Mouse (Mus musculus) MEL (cell line): ENCODE measurements at regions not wholly inside any gene's neighbourhood (a gene's known extent, or its start where the extent isn't known, plus 50 kb on each side); places are given as distances from the start of the nearest gene placed in this dataset.

ENCODE experiments used
- DNase-seq: peaks from one replicate; pipeline ENCODE4 v3.0.0; 2011; ENCODE audit warnings: low read depth, low spot score
- H3K27ac ChIP-seq: 2 replicates; pipeline ENCODE4 v1.5.1; 2012; ENCODE audit warnings: low read depth, mild to moderate bottlenecking, control low read depth, low read length, moderate library complexity; ENCODE audit not compliant: control insufficient read depth
- H3K27me3 ChIP-seq, 2 experiments: fragments of 150-350 bp in 1 of 2; sonication (generic) in 1 of 2; 2 replicates each; pipeline ENCODE4 v1.6.1; 2012; ENCODE audit warnings: low read length in 2 of 2, mild to moderate bottlenecking in 2 of 2, improper control_type of control experiment in 1 of 2, moderate library complexity in 1 of 2; ENCODE audit not compliant: insufficient read depth in 2 of 2, control insufficient read depth in 1 of 2
- H3K36me3 ChIP-seq, 2 experiments: 2 replicates each; pipeline ENCODE4 v1.6.1; 2012 to 2014; ENCODE audit warnings: low read length in 2 of 2, improper control_type of control experiment in 1 of 2, inconsistent platforms in 1 of 2, mild to moderate bottlenecking in 1 of 2; ENCODE audit not compliant: insufficient read depth in 2 of 2, control insufficient read depth in 1 of 2
- H3K4me1 ChIP-seq, 2 experiments: fragments of 150-350 bp in 1 of 2; sonication (generic) in 1 of 2; 2 replicates each; pipeline ENCODE4 v1.6.1; 2012; ENCODE audit warnings: low read length in 2 of 2, improper control_type of control experiment in 1 of 2, mild to moderate bottlenecking in 1 of 2; ENCODE audit not compliant: insufficient read depth in 2 of 2, control insufficient read depth in 1 of 2
- H3K4me3 ChIP-seq, 2 experiments: fragments of 150-350 bp in 1 of 2; sonication (generic) in 1 of 2; 2 replicates each; pipeline ENCODE4 v1.5.1; 2012; ENCODE audit warnings: low read depth in 2 of 2, low read length in 2 of 2, mild to moderate bottlenecking in 2 of 2, moderate library complexity in 2 of 2, control low read depth in 1 of 2, improper control_type of control experiment in 1 of 2; ENCODE audit not compliant: control insufficient read depth in 1 of 2, insufficient read depth in 1 of 2
- H3K79me2 ChIP-seq: 2 replicates; pipeline ENCODE4 v1.6.1; 2012; ENCODE audit warnings: mild to moderate bottlenecking, low read length, moderate library complexity; ENCODE audit not compliant: control insufficient read depth, poor library complexity, insufficient read depth
- H3K9ac ChIP-seq: 2 replicates; pipeline ENCODE4 v1.6.1; 2012; ENCODE audit warnings: low read depth, mild to moderate bottlenecking, control low read depth, low read length, moderate library complexity; ENCODE audit not compliant: control insufficient read depth, poor library complexity, severe bottlenecking
- H3K9me3 ChIP-seq: fragments of 150-350 bp; sonication (generic); replicated peaks from 2 replicates; pipeline ENCODE4 v1.6.1; 2012; ENCODE audit warnings: mild to moderate bottlenecking, low read length, improper control_type of control experiment, moderate library complexity; ENCODE audit not compliant: insufficient read depth
- BHLHE40 ChIP-seq: IDR thresholded peaks from 2 replicates; pipeline ENCODE4 v1.6.1; 2012; ENCODE audit warnings: low read depth, mild to moderate bottlenecking, inconsistent platforms, low read length, improper control_type of control experiment, borderline replicate concordance
- CHD2 ChIP-seq: IDR thresholded peaks from 2 replicates; pipeline ENCODE4 v1.6.1; 2011; ENCODE audit warnings: low read length, improper control_type of control experiment
- CTCF ChIP-seq, 3 experiments: IDR thresholded peaks in 2 of 3; conservative IDR thresholded peaks in 1 of 3; 2 replicates each; pipeline ENCODE4 v1.5.1; 2011 to 2012; ENCODE audit warnings: low read length in 3 of 3, low read depth in 2 of 3, mild to moderate bottlenecking in 2 of 3, improper control_type of control experiment in 1 of 3, inconsistent platforms in 1 of 3, mixed read lengths in 1 of 3, moderate library complexity in 1 of 3; ENCODE audit not compliant: control insufficient read depth in 1 of 3, insufficient read depth in 1 of 3, poor library complexity in 1 of 3, severe bottlenecking in 1 of 3
- ELF1 ChIP-seq: IDR thresholded peaks from 2 replicates; pipeline ENCODE4 v1.6.1; 2014; ENCODE audit warnings: low read depth, mild to moderate bottlenecking, inconsistent platforms, low read length, improper control_type of control experiment, moderate library complexity
- EP300 ChIP-seq, 2 experiments: IDR thresholded peaks; 2 replicates each; pipeline ENCODE4 v1.6.1; 2011; ENCODE audit warnings: improper control_type of control experiment in 2 of 2, low read length in 2 of 2, low read depth in 1 of 2, mild to moderate bottlenecking in 1 of 2
- ETS1 ChIP-seq: IDR thresholded peaks from 2 replicates; pipeline ENCODE4 v1.6.1; 2012; ENCODE audit warnings: low read depth, mild to moderate bottlenecking, inconsistent platforms, low read length, improper control_type of control experiment, moderate library complexity
- GABPA ChIP-seq: IDR thresholded peaks from 2 replicates; pipeline ENCODE4 v1.6.1; 2012; ENCODE audit warnings: low read depth, mild to moderate bottlenecking, inconsistent platforms, low read length, improper control_type of control experiment, moderate library complexity
- GATA1 ChIP-seq: IDR thresholded peaks from 2 replicates; pipeline ENCODE4 v1.6.1; 2011; ENCODE audit warnings: low read depth, low read length, improper control_type of control experiment
- KAT2A ChIP-seq: conservative IDR thresholded peaks from 2 replicates; pipeline ENCODE4 v1.6.1; 2012; ENCODE audit warnings: low read depth, low read length, improper control_type of control experiment, inconsistent platforms
- MAFK ChIP-seq: IDR thresholded peaks from 2 replicates; pipeline ENCODE4 v1.6.1; 2011; ENCODE audit warnings: low read depth, mild to moderate bottlenecking, low read length, improper control_type of control experiment, borderline replicate concordance
- MAZ ChIP-seq: IDR thresholded peaks from 2 replicates; pipeline ENCODE4 v1.6.1; 2012; ENCODE audit warnings: low read depth, mild to moderate bottlenecking, inconsistent platforms, low read length, improper control_type of control experiment
- MEF2A ChIP-seq: IDR thresholded peaks from 2 replicates; pipeline ENCODE4 v1.6.1; 2014; ENCODE audit warnings: low read depth, mild to moderate bottlenecking, inconsistent platforms, low read length, improper control_type of control experiment; ENCODE audit not compliant: poor library complexity, insufficient replicate concordance, severe bottlenecking; ENCODE audit errors: extremely low read depth
- MXI1 ChIP-seq: IDR thresholded peaks from 2 replicates; pipeline ENCODE4 v1.6.1; 2011; ENCODE audit warnings: mild to moderate bottlenecking, low read depth, low read length, improper control_type of control experiment
- MYB ChIP-seq: IDR thresholded peaks from 2 replicates; pipeline ENCODE4 v1.6.1; 2011; ENCODE audit warnings: mild to moderate bottlenecking, low read depth, low read length, improper control_type of control experiment
- NELFE ChIP-seq: IDR thresholded peaks from 2 replicates; pipeline ENCODE4 v1.6.1; 2011; ENCODE audit warnings: low read depth, low read length, improper control_type of control experiment
- NRF1 ChIP-seq: IDR thresholded peaks from 2 replicates; pipeline ENCODE4 v1.6.1; 2014; ENCODE audit warnings: low read depth, mild to moderate bottlenecking, inconsistent platforms, low read length, improper control_type of control experiment, moderate library complexity; ENCODE audit not compliant: poor library complexity, insufficient read depth, severe bottlenecking
- POLR2AphosphoS2 ChIP-seq: IDR thresholded peaks from 2 replicates; pipeline ENCODE4 v1.6.1; 2011; ENCODE audit warnings: low read length, improper control_type of control experiment
- POLR2AphosphoS5 ChIP-seq: IDR thresholded peaks from 2 replicates; pipeline ENCODE4 v1.6.1; 2012; ENCODE audit warnings: low read depth, borderline replicate concordance, mild to moderate bottlenecking, inconsistent platforms, low read length, moderate library complexity, mixed read lengths
- RAD21 ChIP-seq: IDR thresholded peaks from 2 replicates; pipeline ENCODE4 v1.6.1; 2011; ENCODE audit warnings: mild to moderate bottlenecking, low read depth, low read length, improper control_type of control experiment
- RCOR1 ChIP-seq: IDR thresholded peaks from 2 replicates; pipeline ENCODE4 v1.6.1; 2012; ENCODE audit warnings: low read depth, mild to moderate bottlenecking, inconsistent platforms, low read length, improper control_type of control experiment
- TBP ChIP-seq: IDR thresholded peaks from 2 replicates; pipeline ENCODE4 v1.8.0; 2011; ENCODE audit warnings: low read depth, low read length, improper control_type of control experiment
- TCF12 ChIP-seq: IDR thresholded peaks from 2 replicates; pipeline ENCODE4 v1.6.1; 2014; ENCODE audit warnings: low read depth, mild to moderate bottlenecking, inconsistent platforms, low read length, improper control_type of control experiment, moderate library complexity
- UBTF ChIP-seq: IDR thresholded peaks from 2 replicates; pipeline ENCODE4 v1.6.1; 2012; ENCODE audit warnings: low read depth, mild to moderate bottlenecking, inconsistent platforms, low read length, improper control_type of control experiment, moderate library complexity, borderline replicate concordance; ENCODE audit not compliant: insufficient read depth
- USF1 ChIP-seq: IDR thresholded peaks from 2 replicates; pipeline ENCODE4 v1.6.1; 2014; ENCODE audit warnings: low read depth, mild to moderate bottlenecking, inconsistent platforms, low read length, improper control_type of control experiment, moderate library complexity
- USF2 ChIP-seq, 2 experiments: IDR thresholded peaks; 2 replicates each; pipeline ENCODE4 v1.6.1; 2011 to 2012; ENCODE audit warnings: improper control_type of control experiment in 2 of 2, low read length in 2 of 2, borderline replicate concordance in 1 of 2, inconsistent platforms in 1 of 2, low read depth in 1 of 2, mild to moderate bottlenecking in 1 of 2; ENCODE audit not compliant: insufficient read depth in 1 of 2
- ZC3H11A ChIP-seq: IDR thresholded peaks from 2 replicates; pipeline ENCODE4 v1.6.1; 2012; ENCODE audit warnings: low read depth, mild to moderate bottlenecking, inconsistent platforms, low read length, improper control_type of control experiment
- ZMIZ1 ChIP-seq: IDR thresholded peaks from 2 replicates; pipeline ENCODE4 v1.6.1; 2012; ENCODE audit warnings: low read depth, mild to moderate bottlenecking, inconsistent platforms, low read length, improper control_type of control experiment, moderate library complexity
- ZNF384 ChIP-seq: IDR thresholded peaks from 2 replicates; pipeline ENCODE4 v1.6.1; 2012; ENCODE audit warnings: low read depth, mild to moderate bottlenecking, inconsistent platforms, low read length, improper control_type of control experiment

- TF ChIP-seq USF1 (no peak), ZC3H11A (no peak), RCOR1 (no peak), USF2 (IDR thresholded peaks at IDR 0.05; ENCODE audit: borderline replicate concordance in 1 of 2, insufficient read depth in 1 of 2, low read depth in 1 of 2, low read length in 2 of 2) (no peak)
- Histone ChIP-seq H3K4me3 (no peak overlapping the region), H3K9me3 (no peaks in the 10 kb centered on the region), H3K79me2 (no peaks in the 10 kb centered on the region), H3K9ac (no peak overlapping the region), H3K27ac (no peak overlapping the region), H3K36me3 (no peaks in the 10 kb centered on the region), H3K27me3 (peaks cover 4% of the 10 kb centered on the region in 2 experiments), H3K4me1 (no peaks in the 10 kb centered on the region)
- DNase-seq: no peak
Observed at GRCm38 (mm10) chr16:30724591-30724990, 125.1 kb downstream of the Fam43a start.

- Histone ChIP-seq H3K27ac (no peak overlapping the region), H3K9ac (no peak overlapping the region), H3K9me3 (no peaks in the 10 kb centered on the region)
Observed at GRCm38 (mm10) chr16:30732770-30733415, 133.4 kb downstream of the Fam43a start.

GRCm38 (mm10) chr16:30733478-30733877 lies 134.0 kb downstream of the Fam43a start:
- no peaks in the 10 kb centered on the region for H3K4me1 ChIP-seq
- no peaks in the 10 kb centered on the region for H3K9me3 ChIP-seq
- H3K79me2 ChIP-seq: no peaks in the 10 kb centered on the region
- no peak overlapping the region for H3K9ac ChIP-seq
- H3K4me3 ChIP-seq: no peak overlapping the region
- no peaks in the 10 kb centered on the region for H3K36me3 ChIP-seq
- peaks cover 3 to 4% of the 10 kb centered on the region in 2 experiments for H3K27me3 ChIP-seq
- H3K27ac ChIP-seq: no peak overlapping the region
- no peak for DNase-seq
- TF ChIP-seq BHLHE40 (no peak), USF2 (IDR thresholded peaks at IDR 0.05; ENCODE audit: borderline replicate concordance in 1 of 2, insufficient read depth in 1 of 2, low read depth in 1 of 2, low read length in 2 of 2) (no peak), MEF2A (no peak), POLR2AphosphoS2 (no peak), NELFE (no peak), CTCF (IDR thresholded peaks at IDR 0.05 in 2 of 3, conservative IDR thresholded peaks at IDR 0.05 in 1 of 3; ENCODE audit: control insufficient read depth in 1 of 3, insufficient read depth in 1 of 3, low read depth in 2 of 3, low read length in 3 of 3, poor library complexity in 1 of 3, severe bottlenecking in 1 of 3) (no peak), ZMIZ1 (no peak), TBP (no peak), RAD21 (no peak), CHD2 (no peak), TCF12 (no peak), MYB (no peak), GABPA (no peak), ZNF384 (no peak), EP300 (IDR thresholded peaks at IDR 0.05; ENCODE audit: low read depth in 1 of 2, low read length in 2 of 2) (no peak)

More at GRCm38 (mm10) chr16:30732770-30733415, 133.4 kb downstream of the Fam43a start:
- Histone ChIP-seq H3K79me2 (no peaks in the 10 kb centered on the region), H3K4me1 (no peaks in the 10 kb centered on the region), H3K4me3 (no peak overlapping the region), H3K27me3 (peaks cover 3 to 6% of the 10 kb centered on the region in 2 experiments), H3K36me3 (no peaks in the 10 kb centered on the region)
- DNase-seq: peak; percentile 8
- no peak for TF ChIP-seq ELF1
- TF ChIP-seq TCF12: no peak
- no peak for TF ChIP-seq UBTF
- TF ChIP-seq RCOR1: no peak
- TF ChIP-seq MXI1: no peak
- TF ChIP-seq ETS1: no peak
- TF ChIP-seq CTCF (IDR thresholded peaks at IDR 0.05 in 2 of 3, conservative IDR thresholded peaks at IDR 0.05 in 1 of 3; ENCODE audit: control insufficient read depth in 1 of 3, insufficient read depth in 1 of 3, low read depth in 2 of 3, low read length in 3 of 3, poor library complexity in 1 of 3, severe bottlenecking in 1 of 3): no peak
- TF ChIP-seq MAFK: no peak
- TF ChIP-seq KAT2A: no peak
- no peak for TF ChIP-seq USF1
- TF ChIP-seq POLR2AphosphoS5: no peak
- no peak for TF ChIP-seq MAZ
- no peak for TF ChIP-seq EP300 (IDR thresholded peaks at IDR 0.05; ENCODE audit: low read depth in 1 of 2, low read length in 2 of 2)
- no peak for TF ChIP-seq GATA1
- no peak for TF ChIP-seq BHLHE40
- no peak for TF ChIP-seq NRF1
- no peak for TF ChIP-seq ZNF384
